Mouse (Mus musculus) kidney, postnatal 0 days (tissue): ENCODE results near the gene Asap2. TPM values are rescaled to one million over a fixed set of nuclear protein-coding genes. Genes with fewer than 3 reads are reported as not detected.

Experiments
- ATAC-seq: fragments of 200-750 bp; cut with Nextera tagmentation; replicated peaks from 2 replicates; pipeline ENCODE4 v1.8.0; 2017; ENCODE audit warnings: low read depth, moderate number of reproducible peaks, moderate TSS enrichment, moderate library complexity; ENCODE audit not compliant: low FRiP score
- DNase-seq: peaks from one replicate; pipeline ENCODE4 v3.0.0-alpha.2; 2016; ENCODE audit warnings: low spot score
- H3K27ac ChIP-seq: fragments of 300-500 bp; sonication (generic); 2 replicates; pipeline ENCODE4 v1.5.1; 2014; ENCODE audit warnings: mild to moderate bottlenecking
- H3K27me3 ChIP-seq: fragments of 300-500 bp; sonication (generic); 2 replicates; pipeline ENCODE4 v1.6.1; 2014; ENCODE audit warnings: low read length, mixed read lengths; ENCODE audit not compliant: insufficient read depth
- H3K36me3 ChIP-seq: fragments of 300-500 bp; sonication (generic); 2 replicates; pipeline ENCODE4 v1.6.1; 2014; ENCODE audit warnings: low read length, mixed read lengths; ENCODE audit not compliant: insufficient read depth
- H3K4me1 ChIP-seq: fragments of 300-500 bp; sonication (generic); replicated peaks from 2 replicates; pipeline ENCODE4 v1.6.1; 2014; ENCODE audit warnings: antibody characterized with exemption, low read length, mixed read lengths; ENCODE audit not compliant: insufficient read depth
- H3K4me2 ChIP-seq: fragments of 300-500 bp; sonication (generic); 2 replicates; pipeline ENCODE4 v1.6.1; 2014; ENCODE audit warnings: mild to moderate bottlenecking, low read length, moderate library complexity, mixed read lengths
- H3K4me3 ChIP-seq: fragments of 300-500 bp; sonication (generic); replicated peaks from 2 replicates; pipeline ENCODE4 v1.5.1; 2014; ENCODE audit warnings: low read depth, low read length
- H3K9ac ChIP-seq: fragments of 300-500 bp; sonication (generic); 2 replicates; pipeline ENCODE4 v1.6.1; 2014; ENCODE audit warnings: low read depth, low read length
- H3K9me3 ChIP-seq: fragments of 300-500 bp; sonication (generic); replicated peaks from 2 replicates; pipeline ENCODE4 v1.6.1; 2016; ENCODE audit warnings: low read length, inconsistent platforms, mixed read lengths
- CTCF ChIP-seq: IDR thresholded peaks from 2 replicates; pipeline ENCODE4 v1.5.1; 2016; ENCODE audit warnings: antibody characterized with exemption, low read depth, mild to moderate bottlenecking, moderate library complexity
- whole genome bisulfite sequencing: fragments of 180-500 bp; shearing (Covaris S2); extraction: QIAGEN DNeasy Blood & Tissue Kit; methylation state at CpG from one replicate; pipeline ENCODE4 v1.1.7; 2014; 5-methylcytosine and 5-hydroxymethylcytosine counted together
- polyA plus RNA-seq: library from polyadenylated mRNA; unstranded; fragments of >200 nt; fragmentation: Nextera tagmentation; extraction: Ambion mirVana; gene quantifications from 2 replicates; pipeline ENCODE4 v1.2.1, GENCODE M21; 2015

Gene Asap2
- polyA plus RNA-seq, 1 experiment from 2014 or later: 8.0 TPM

DNA sequence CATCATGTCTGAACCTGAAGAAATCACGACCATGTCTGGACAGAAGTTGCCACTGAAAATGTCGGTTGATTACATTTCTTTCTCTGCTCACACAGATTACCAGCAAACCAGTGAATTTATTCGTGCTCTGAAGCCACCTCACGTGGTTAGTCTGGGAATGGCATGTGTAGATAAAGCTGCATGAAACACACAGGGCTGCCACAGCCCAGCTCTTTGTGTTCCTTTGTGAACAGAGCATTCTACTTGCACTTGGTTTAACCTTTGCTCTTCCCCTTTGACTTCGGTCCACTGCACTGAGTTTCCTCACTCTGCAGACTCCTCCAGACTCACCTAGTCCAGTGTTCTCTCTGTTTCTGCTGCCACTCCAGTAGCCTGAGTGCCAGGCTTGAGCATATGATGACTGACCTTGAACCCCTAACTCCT is 312.1 kb downstream of the Asap2 start:
- ATAC-seq: peak; percentile 90
- H3K27ac ChIP-seq: peak overlapping the region; percentile 60

GRCm38 (mm10) chr12:21305741-21306140 is 315.5 kb downstream of the Asap2 start:
- Histone ChIP-seq H3K27ac (no peak overlapping the region), H3K9me3 (no peaks in the 10 kb centered on the region), H3K9ac (no peak overlapping the region), H3K36me3 (peaks cover 69% of the 10 kb centered on the region), H3K27me3 (no peaks in the 10 kb centered on the region), H3K4me3 (no peak overlapping the region), H3K4me2 (no peak overlapping the region), H3K4me1 (no peaks in the 10 kb centered on the region)
- 93% methylated on average over 4 of the region's 4 CpGs for WGBS
- TF ChIP-seq CTCF: no peak
- ATAC-seq: no peak
- DNase-seq: no peak

More for the DNA sequence above, 312.1 kb downstream of the Asap2 start:
- H3K9me3 ChIP-seq: no peaks in the 10 kb centered on the region
- no peak for TF ChIP-seq CTCF
- WGBS: 77% methylated on average over 5 of the region's 5 CpGs
- H3K36me3 ChIP-seq: peaks cover 58% of the 10 kb centered on the region
- H3K27me3 ChIP-seq: no peaks in the 10 kb centered on the region
- H3K4me1 ChIP-seq: no peaks in the 10 kb centered on the region
- no peak overlapping the region for H3K4me3 ChIP-seq
- no peak overlapping the region for H3K4me2 ChIP-seq
- no peak overlapping the region for H3K9ac ChIP-seq
- DNase-seq: peak; percentile 36

DNA sequence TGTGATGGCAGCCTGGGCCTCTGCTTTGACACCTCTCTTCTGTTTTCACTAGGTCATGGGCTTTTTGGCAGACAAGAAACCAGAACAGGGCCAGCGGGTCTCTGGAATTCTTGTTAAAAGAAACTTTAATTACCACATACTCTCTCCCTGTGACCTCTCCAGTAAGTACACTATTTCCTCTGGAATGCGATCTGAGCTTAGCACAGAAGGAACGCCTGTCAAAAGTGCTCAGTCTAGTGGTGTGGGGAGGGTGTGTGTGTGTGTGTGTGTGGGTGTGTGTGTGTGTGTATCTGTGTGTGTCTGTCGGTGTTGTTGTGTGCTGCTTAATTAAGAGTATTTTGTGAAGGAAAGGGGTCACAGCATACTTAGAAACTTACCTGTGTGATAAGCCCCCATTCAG is 316.5 kb downstream of the Asap2 start:
- H3K9me3 ChIP-seq: no peaks in the 10 kb centered on the region
- ATAC-seq: no peak
- 0 out of 2 replicates have a peak overlapping the region, but pooled peaks have one; percentile 8 for H3K27ac ChIP-seq
- no peaks in the 10 kb centered on the region for H3K27me3 ChIP-seq
- H3K4me2 ChIP-seq: no peak overlapping the region
- peaks cover 65% of the 10 kb centered on the region for H3K36me3 ChIP-seq
- no peak for TF ChIP-seq CTCF
- WGBS: 55% methylated on average over 4 of the region's 4 CpGs
- H3K4me3 ChIP-seq: no peak overlapping the region
- H3K9ac ChIP-seq: no peak overlapping the region
- no peaks in the 10 kb centered on the region for H3K4me1 ChIP-seq
- DNase-seq: no peak

GRCm38 (mm10) chr12:21312201-21312600 is 321.9 kb downstream of the Asap2 start:
- ATAC-seq: peak; percentile 19; the same call in 1 of the 2 replicates
- Histone ChIP-seq H3K27me3 (no peaks in the 10 kb centered on the region), H3K4me3 (no peak overlapping the region), H3K4me2 (no peak overlapping the region), H3K9ac (no peak overlapping the region), H3K27ac (no peak overlapping the region), H3K4me1 (no peaks in the 10 kb centered on the region), H3K36me3 (peaks cover 47% of the 10 kb centered on the region), H3K9me3 (no peaks in the 10 kb centered on the region)
- TF ChIP-seq CTCF: no peak
- DNase-seq: no peak
- WGBS: 61% methylated on average over 5 of the region's 5 CpGs

- ATAC-seq: peak; percentile 91
- H3K36me3 ChIP-seq: peaks cover 24% of the 10 kb centered on the region
- TF ChIP-seq CTCF: no peak
Observed at GRCm38 (mm10) chr12:21315923-21316868, 325.9 kb downstream of the Asap2 start, which contains the start of gene Iah1. Iah1 (plus strand) TSS chr12:21316389.

GRCm38 (mm10) chr12:21316869-21317265 is 326.6 kb downstream of the Asap2 start:
- Histone ChIP-seq H3K4me3 (peak overlapping the region; percentile 79), H3K27ac (peak overlapping the region; percentile 89), H3K27me3 (no peaks in the 10 kb centered on the region), H3K9me3 (no peaks in the 10 kb centered on the region), H3K4me1 (no peaks in the 10 kb centered on the region), H3K36me3 (peaks cover 28% of the 10 kb centered on the region), H3K4me2 (peak overlapping the region; percentile 72), H3K9ac (peak overlapping the region; percentile 73)
- DNase-seq (peak; percentile 14), ATAC-seq (no peak)
- TF ChIP-seq CTCF: no peak
- 27% methylated on average over 7 of the region's 7 CpGs for WGBS

More at GRCm38 (mm10) chr12:21315923-21316868, 325.9 kb downstream of the Asap2 start, which contains the start of gene Iah1:
- Histone ChIP-seq H3K4me3 (peak within 1 kb of the TSS; percentile 79), H3K9me3 (no peaks in the 10 kb centered on the region), H3K4me2 (peak within 1 kb of the TSS; percentile 72), H3K27ac (peak within 1 kb of the TSS; percentile 89), H3K27me3 (no peaks in the 10 kb centered on the region), H3K9ac (peak within 1 kb of the TSS; percentile 73), H3K4me1 (no peaks in the 10 kb centered on the region)
- DNase-seq: peak; percentile 86
- WGBS: 2% methylated on average over 59 of the region's 59 CpGs
